10 mouse cellular contexts compared by ENCODE assay signal in the genomic region with DNA sequence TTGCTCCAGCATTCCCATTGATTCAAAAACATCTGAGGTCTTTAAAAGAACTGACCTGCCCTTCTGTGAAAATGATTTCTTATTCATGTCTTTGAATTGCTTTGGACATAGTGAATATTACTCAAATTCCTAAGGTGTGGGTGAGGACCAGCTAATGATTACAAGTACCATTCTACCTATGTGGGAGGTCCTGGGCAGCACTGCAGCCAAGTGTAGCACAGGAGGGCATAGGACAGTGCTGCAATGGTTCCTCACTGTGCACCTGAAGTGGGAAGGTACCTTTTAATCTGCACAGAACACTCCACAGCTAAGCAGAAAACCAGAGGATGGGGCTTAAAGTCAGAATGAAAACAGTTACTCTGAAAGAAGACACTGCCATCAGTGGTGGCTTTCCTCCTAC.
"Had no signal": no experiment of that assay in that cellular context is flagged by ENCODE, and none has a peak within 500 bp of the region (broad histone marks: within the 10 kb centered on the region; RNA-seq: fewer than 3 reads in every experiment).

No protein-coding gene starts in this region.

- H3K4me2 ChIP-seq: limb, embryonic 13.5 days; midbrain, embryonic 12.5 days had no signal

- H3K27me3 ChIP-seq: limb, embryonic 13.5 days; midbrain, embryonic 12.5 days had no signal

- H3K9me3 ChIP-seq: limb, embryonic 13.5 days; midbrain, embryonic 12.5 days had no signal

- H3K36me3 ChIP-seq: limb, embryonic 13.5 days; midbrain, embryonic 12.5 days had no signal

- H3K9ac ChIP-seq: limb, embryonic 13.5 days; liver, embryonic 14.5 days; midbrain, embryonic 12.5 days had no signal

- H3K4me3 ChIP-seq: limb, embryonic 13.5 days; midbrain, embryonic 12.5 days had no signal

- DNase-seq: left cerebral cortex, postnatal 4 days; lung, adult 2 months; lung, postnatal 14 days; right cerebral cortex, adult 18-20 months; right cerebral cortex, postnatal 25 days; thymus, postnatal 36 days had no signal

- H3K27ac ChIP-seq: limb, embryonic 13.5 days; liver, embryonic 14.5 days; midbrain, embryonic 12.5 days had no signal

- ATAC-seq: intestine, embryonic 16.5 days had no signal
